Mouse (Mus musculus) kidney, postnatal 36 days (tissue): Measurements from ENCODE around the gene Man2a2.
A peak's percentile ranks its signal among the peaks of the same experiment; 100 is the strongest.
"Not testable (repeated sequence)": the region's sequence is repeated elsewhere in the genome, so short reads cannot be mapped to it uniquely, and the experiment has no call there.

Source experiments
- DNase-seq, 2 experiments: peaks; one replicate each; pipeline ENCODE4 v3.0.0; 2021 to 2022; ENCODE audit warnings: mixed read lengths in 2 of 2

Gene Man2a2

GRCm38 (mm10) chr7:80400099-80400498, 28.9 kb upstream of the Man2a2 start:
- peak; percentile 90 to 93 for DNase-seq

- no peak for DNase-seq
These were observed 27.7 kb upstream of the Man2a2 start for GRCm38 (mm10) chr7:80398654-80399444.

- no peak for DNase-seq
These were observed 26.8 kb upstream of the Man2a2 start for GRCm38 (mm10) chr7:80397986-80398385.

GRCm38 (mm10) chr7:80396427-80396826, 25.3 kb upstream of the Man2a2 start:
- not testable (repeated sequence) for DNase-seq

- no peak for DNase-seq
These were observed 23.4 kb upstream of the Man2a2 start for GRCm38 (mm10) chr7:80394600-80394999.

- no peak for DNase-seq
These were observed 20.9 kb upstream of the Man2a2 start for GRCm38 (mm10) chr7:80392119-80392518.

- DNase-seq = peak; percentile 80 to 81
These were observed 16.7 kb upstream of the Man2a2 start, which contains the start of gene Fes for GRCm38 (mm10) chr7:80387633-80388543. Gene Fes (minus strand): TSS chr7:80387946.

- peak in 1 of 2 experiments; percentile 44 for DNase-seq
These were observed 16.0 kb upstream of the Man2a2 start for GRCm38 (mm10) chr7:80387033-80387632.

GRCm38 (mm10) chr7:80386235-80386930, 15.2 kb upstream of the Man2a2 start:
- DNase-seq = peak; percentile 90 to 97

GRCm38 (mm10) chr7:80382919-80383318, 11.7 kb upstream of the Man2a2 start:
- no peak for DNase-seq

GRCm38 (mm10) chr7:80379531-80379930, 8.4 kb upstream of the Man2a2 start:
- peak; percentile 27 to 73 for DNase-seq

GRCm38 (mm10) chr7:80377471-80377870, 6.3 kb upstream of the Man2a2 start:
- peak; percentile 69 to 83 for DNase-seq

- no peak for DNase-seq
These were observed 5.0 kb upstream of the Man2a2 start for GRCm38 (mm10) chr7:80376192-80376591.

GRCm38 (mm10) chr7:80375376-80376039, 4.3 kb upstream of the Man2a2 start:
- no peak for DNase-seq

GRCm38 (mm10) chr7:80374733-80375132, 3.6 kb upstream of the Man2a2 start:
- no peak for DNase-seq

- DNase-seq = no peak
These were observed 3.1 kb upstream of the Man2a2 start for GRCm38 (mm10) chr7:80374280-80374679.

GRCm38 (mm10) chr7:80373850-80374249, 2.7 kb upstream of the Man2a2 start:
- no peak for DNase-seq

GRCm38 (mm10) chr7:80373352-80373751, 2.2 kb upstream of the Man2a2 start:
- DNase-seq = no peak

GRCm38 (mm10) chr7:80372667-80373066, 1.5 kb upstream of the Man2a2 start:
- no peak for DNase-seq

GRCm38 (mm10) chr7:80372166-80372565, 991 bp upstream of the Man2a2 start:
- DNase-seq = no peak

- peak; percentile 84 to 92 for DNase-seq
These were observed 530 bp downstream of the Man2a2 start for GRCm38 (mm10) chr7:80370649-80371040.

GRCm38 (mm10) chr7:80369967-80370431, 1.2 kb downstream of the Man2a2 start:
- DNase-seq = no peak
